Mouse (Mus musculus) midbrain, postnatal 0 days (tissue): ENCODE measurements around the gene Gm20388. TPM values are rescaled to one million over a fixed set of nuclear protein-coding genes. Genes with fewer than 3 reads are reported as not detected.

Source experiments
- ATAC-seq: fragments of 200-750 bp; cut with Nextera tagmentation; 2 replicates; pipeline ENCODE4 v1.8.0; 2017; ENCODE audit warnings: moderate number of reproducible peaks, mild to moderate bottlenecking, moderate TSS enrichment, moderate library complexity; ENCODE audit not compliant: low FRiP score
- DNase-seq: peaks from one replicate; pipeline ENCODE4 v3.0.0-alpha.2; 2015; ENCODE audit warnings: low spot score
- H3K27ac ChIP-seq: fragments of 300-500 bp; sonication (generic); 2 replicates; pipeline ENCODE4 v1.5.1; 2014; ENCODE audit warnings: low read depth, mild to moderate bottlenecking, low read length, mixed read lengths
- H3K27me3 ChIP-seq: fragments of 300-500 bp; sonication (generic); 2 replicates; pipeline ENCODE4 v1.6.1; 2014; ENCODE audit warnings: low read length, control low read depth, mixed read lengths; ENCODE audit not compliant: insufficient read depth
- H3K36me3 ChIP-seq: fragments of 300-500 bp; sonication (generic); 2 replicates; pipeline ENCODE4 v1.6.1; 2014; ENCODE audit warnings: low read length, control low read depth, mixed read lengths; ENCODE audit not compliant: insufficient read depth
- H3K4me1 ChIP-seq: fragments of 300-500 bp; sonication (generic); 2 replicates; pipeline ENCODE4 v1.6.1; 2014; ENCODE audit warnings: mild to moderate bottlenecking, control low read depth, antibody characterized with exemption, low read length, mixed read lengths; ENCODE audit not compliant: insufficient read depth
- H3K4me2 ChIP-seq: fragments of 300-500 bp; sonication (generic); 2 replicates; pipeline ENCODE4 v1.6.1; 2014; ENCODE audit warnings: low read depth, mild to moderate bottlenecking, low read length, mixed read lengths; ENCODE audit not compliant: poor library complexity, severe bottlenecking
- H3K4me3 ChIP-seq: fragments of 300-500 bp; sonication (generic); 2 replicates; pipeline ENCODE4 v1.5.1; 2014; ENCODE audit warnings: low read depth, mild to moderate bottlenecking, low read length, moderate library complexity
- H3K9ac ChIP-seq: fragments of 300-500 bp; sonication (generic); replicated peaks from 2 replicates; pipeline ENCODE4 v1.6.1; 2014; ENCODE audit warnings: mild to moderate bottlenecking, low read length, moderate library complexity, mixed read lengths; ENCODE audit not compliant: poor library complexity, severe bottlenecking
- H3K9me3 ChIP-seq: fragments of 300-500 bp; sonication (generic); 2 replicates; pipeline ENCODE4 v1.6.1; 2016; ENCODE audit warnings: low read length, control low read depth
- CTCF ChIP-seq: IDR thresholded peaks from 2 replicates; pipeline ENCODE4 v1.5.1; 2016; ENCODE audit warnings: antibody characterized with exemption, mild to moderate bottlenecking
- WGBS: fragments of 180-500 bp; shearing (Covaris S2); extraction: QIAGEN DNeasy Blood & Tissue Kit; methylation state at CpG from one replicate; pipeline ENCODE4 v1.1.7; 2014; 5-methylcytosine and 5-hydroxymethylcytosine counted together
- polyA plus RNA-seq: library from polyadenylated mRNA; unstranded; fragments of >200 nt; fragmentation: Nextera tagmentation; extraction: Ambion mirVana; gene quantifications from 2 replicates; pipeline ENCODE4 v1.2.1, GENCODE M21; 2015
- total RNA-seq: library from RNA; depleted of rRNA; stranded (reverse); fragments of >200 nt; gene quantifications from 2 replicates; pipeline ENCODE4 v1.2.3, GENCODE M21; 2014

Gm20388 gene
- total and polyA plus RNA-seq, 2 experiments from 2014 or later = 74.2 TPM; not detected in 1

- Histone ChIP-seq H3K27ac (0 out of 2 replicates have a peak overlapping the region, but pooled peaks have one; percentile 18), H3K36me3 (no peaks in the 10 kb centered on the region), H3K4me2 (no peak overlapping the region), H3K4me3 (no peak overlapping the region), H3K9ac (no peak overlapping the region), H3K4me1 (peaks cover 2% of the 10 kb centered on the region; the same call in 1 of the 2 replicates), H3K27me3 (no peaks in the 10 kb centered on the region), H3K9me3 (no peaks in the 10 kb centered on the region)
- DNase-seq (no peak), ATAC-seq (no peak)
- TF ChIP-seq CTCF = no peak
- 85% methylated on average over 7 of the region's 7 CpGs for WGBS
Measured at GRCm38 (mm10) chr8:122928631-122929224, 3018.1 kb downstream of the Gm20388 start.

DNA sequence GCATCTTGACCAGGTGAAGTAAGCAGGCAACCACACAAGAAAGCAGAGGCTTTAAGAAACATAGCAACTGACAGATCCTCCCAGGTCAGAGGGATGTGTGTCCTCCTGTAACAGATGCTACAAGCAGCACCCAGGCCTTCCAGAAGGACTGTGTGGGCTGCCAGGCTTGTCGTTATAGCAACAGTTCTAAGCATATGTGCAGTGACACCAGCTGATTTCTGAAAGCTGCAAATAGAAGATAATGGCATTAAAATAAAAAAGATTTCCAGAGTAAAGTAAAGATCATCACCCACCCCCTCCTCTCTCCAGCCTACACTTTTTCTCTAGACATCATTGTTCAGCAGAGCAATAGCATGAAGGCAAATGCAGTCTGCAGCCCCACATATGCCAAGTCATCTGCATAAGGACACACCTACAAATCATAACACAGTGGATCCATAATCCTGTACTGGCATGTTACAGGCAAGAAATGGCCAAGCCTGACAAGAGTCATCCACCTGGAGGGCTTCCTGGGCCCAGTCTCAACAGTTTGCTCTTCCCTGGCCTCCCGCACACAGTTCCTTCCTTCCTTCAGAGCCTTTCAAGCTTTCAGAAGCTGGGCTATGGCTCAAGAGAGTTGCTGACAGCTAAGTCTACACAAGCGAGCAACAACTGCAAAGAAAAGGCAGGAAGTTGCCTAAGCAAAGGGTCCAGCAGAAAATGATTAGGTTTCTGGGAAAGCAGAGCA is 3021.4 kb downstream of the Gm20388 start:
- TF ChIP-seq CTCF = no peak
- DNase-seq = peak; percentile 56
- no peaks in the 10 kb centered on the region for H3K9me3 ChIP-seq
- H3K27me3 ChIP-seq = no peaks in the 10 kb centered on the region
- no peak overlapping the region for H3K9ac ChIP-seq
- H3K27ac ChIP-seq = peak overlapping the region; percentile 49
- H3K4me3 ChIP-seq = no peak overlapping the region
- no peak for ATAC-seq
- no peaks in the 10 kb centered on the region for H3K36me3 ChIP-seq
- WGBS = 59% methylated on average over 3 of the region's 3 CpGs
- H3K4me1 ChIP-seq = peaks cover 4% of the 10 kb centered on the region; the same call in 1 of the 2 replicates
- no peak overlapping the region for H3K4me2 ChIP-seq

DNA sequence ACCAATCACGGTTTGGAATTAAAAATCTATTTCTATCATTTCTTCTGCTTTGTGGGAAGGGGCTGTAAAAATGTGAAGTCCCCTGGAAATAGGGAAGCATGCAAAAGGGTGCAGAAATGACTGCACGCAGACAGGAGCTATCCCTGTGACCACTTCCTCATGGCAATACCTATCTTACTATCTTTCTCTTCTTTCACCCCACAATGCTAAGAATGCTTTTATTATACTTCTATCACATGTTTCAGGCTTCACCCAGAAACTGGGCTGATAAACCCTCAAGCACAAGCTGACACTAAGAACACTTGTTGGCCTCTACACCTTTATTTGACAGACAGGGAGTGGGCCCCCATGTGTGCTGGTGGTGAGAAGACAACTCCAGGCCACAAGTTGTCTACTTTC is 3021.9 kb downstream of the Gm20388 start:
- peaks cover 4% of the 10 kb centered on the region; the same call in 1 of the 2 replicates for H3K4me1 ChIP-seq
- TF ChIP-seq CTCF = no peak
- 83% methylated on average over 2 of the region's 2 CpGs for WGBS
- peak overlapping the region; percentile 49 for H3K27ac ChIP-seq
- H3K36me3 ChIP-seq = no peaks in the 10 kb centered on the region
- no peaks in the 10 kb centered on the region for H3K9me3 ChIP-seq
- DNase-seq (no peak), ATAC-seq (no peak)
- no peak overlapping the region for H3K4me3 ChIP-seq
- no peak overlapping the region for H3K4me2 ChIP-seq
- no peaks in the 10 kb centered on the region for H3K27me3 ChIP-seq
- no peak overlapping the region for H3K9ac ChIP-seq

- Histone ChIP-seq H3K27ac (no peak overlapping the region), H3K4me3 (no peak overlapping the region), H3K4me2 (no peak overlapping the region), H3K9ac (no peak overlapping the region), H3K36me3 (no peaks in the 10 kb centered on the region), H3K9me3 (no peaks in the 10 kb centered on the region), H3K4me1 (peaks cover 14% of the 10 kb centered on the region), H3K27me3 (no peaks in the 10 kb centered on the region)
- TF ChIP-seq CTCF = no peak
- ATAC-seq = no peak
- DNase-seq = no peak
Measured at GRCm38 (mm10) chr8:122933973-122934372, 3023.3 kb downstream of the Gm20388 start.

- no peaks in the 10 kb centered on the region for H3K27me3 ChIP-seq
- TF ChIP-seq CTCF = no peak
- no peaks in the 10 kb centered on the region for H3K36me3 ChIP-seq
- H3K4me1 ChIP-seq = peaks cover 14% of the 10 kb centered on the region
- ATAC-seq (no peak), DNase-seq (no peak)
- H3K27ac ChIP-seq = no peak overlapping the region
- no peak overlapping the region for H3K4me2 ChIP-seq
- no peak overlapping the region for H3K9ac ChIP-seq
- H3K9me3 ChIP-seq = no peaks in the 10 kb centered on the region
- WGBS = 76% methylated on average over 1 of the region's 1 CpGs
- no peak overlapping the region for H3K4me3 ChIP-seq
Measured at GRCm38 (mm10) chr8:122935118-122935517, 3024.5 kb downstream of the Gm20388 start.

DNA sequence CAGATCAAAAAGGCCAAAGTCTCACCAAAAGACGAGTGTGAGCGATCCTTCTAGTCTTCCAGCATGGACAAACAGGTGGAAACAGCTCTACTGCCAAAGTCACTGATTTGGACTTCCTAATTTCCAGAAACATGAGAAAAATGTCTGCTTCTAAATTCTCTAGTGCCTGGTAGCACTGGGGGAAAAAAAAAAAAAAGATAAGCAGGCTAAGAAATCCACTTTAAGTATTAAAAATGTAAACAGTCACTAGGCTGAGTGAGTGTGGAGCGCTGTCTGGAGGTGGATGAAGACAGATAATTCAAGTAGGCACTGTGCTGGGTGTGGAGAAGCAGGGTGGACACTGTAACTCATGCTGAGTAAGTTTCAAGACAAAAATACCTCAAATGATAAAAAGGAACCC is 3025.3 kb downstream of the Gm20388 start:
- no peaks in the 10 kb centered on the region for H3K36me3 ChIP-seq
- H3K4me1 ChIP-seq = peaks cover 14% of the 10 kb centered on the region
- H3K4me3 ChIP-seq = no peak overlapping the region
- H3K9ac ChIP-seq = no peak overlapping the region
- H3K27ac ChIP-seq = no peak overlapping the region
- TF ChIP-seq CTCF = no peak
- 90% methylated on average over 3 of the region's 3 CpGs for WGBS
- H3K9me3 ChIP-seq = no peaks in the 10 kb centered on the region
- no peak overlapping the region for H3K4me2 ChIP-seq
- ATAC-seq (no peak), DNase-seq (no peak)
- no peaks in the 10 kb centered on the region for H3K27me3 ChIP-seq
